Comparison of ENCODE assay signal across 19 mouse cellular contexts in the genomic region with DNA sequence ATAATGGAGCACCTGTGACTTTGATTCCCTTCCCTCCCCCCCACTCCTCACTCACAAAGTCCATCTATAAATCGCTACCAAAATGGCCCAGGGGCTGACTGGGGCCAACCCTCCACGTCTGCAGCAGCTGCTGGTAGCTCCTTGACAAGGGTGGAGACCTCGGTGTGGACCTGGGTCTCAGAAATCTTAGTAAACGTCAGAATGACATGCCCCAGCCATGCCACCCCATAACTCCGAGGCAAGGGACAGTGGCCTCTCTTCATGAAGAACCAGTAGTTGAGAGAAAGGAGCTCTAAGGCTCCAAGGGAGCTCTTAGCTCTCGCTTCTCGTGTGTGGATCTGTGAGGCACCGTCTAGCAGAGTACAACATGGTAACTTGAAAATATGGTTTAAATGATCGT.
DNase-seq lines count a peak whose midpoint lies in the region; ATAC-seq and TF ChIP-seq lines count a peak whose summit lies in the region.
"Had no signal": no experiment of that assay in that cellular context is flagged by ENCODE, and none has a peak within 500 bp of the region (broad histone marks: within the 10 kb centered on the region; RNA-seq: fewer than 3 reads in every experiment).

No protein-coding gene starts in this region.

- no peaks in the 10 kb centered on the region for H3K9me3 ChIP-seq in hindbrain, embryonic 10.5 days
- H3K9me3 ChIP-seq in hindbrain, embryonic 12.5 days (replicated peaks), result no peaks in the 10 kb centered on the region
- H3K9me3 ChIP-seq in embryonic facial prominence, embryonic 12.5 days, result no peaks in the 10 kb centered on the region
- no peaks in the 10 kb centered on the region for H3K9me3 ChIP-seq in embryonic facial prominence, embryonic 15.5 days (replicated peaks)
- H3K9me3 ChIP-seq: liver, embryonic 13.5 days; midbrain, embryonic 12.5 days; stomach, embryonic 15.5 days had no signal

- H3K4me3 ChIP-seq in hindbrain, embryonic 10.5 days, result no peak overlapping the region
- H3K4me3 ChIP-seq in hindbrain, embryonic 12.5 days, result no peak overlapping the region
- no peak overlapping the region for H3K4me3 ChIP-seq in embryonic facial prominence, embryonic 12.5 days
- H3K4me3 ChIP-seq in embryonic facial prominence, embryonic 15.5 days (replicated peaks), result no peak overlapping the region
- no peak overlapping the region for H3K4me3 ChIP-seq in myocyte
- H3K4me3 ChIP-seq: liver, embryonic 13.5 days; midbrain, embryonic 12.5 days; stomach, embryonic 15.5 days had no signal

- no peaks in the 10 kb centered on the region for H3K36me3 ChIP-seq in hindbrain, embryonic 10.5 days
- H3K36me3 ChIP-seq in hindbrain, embryonic 12.5 days, result no peaks in the 10 kb centered on the region
- no peaks in the 10 kb centered on the region for H3K36me3 ChIP-seq in embryonic facial prominence, embryonic 12.5 days
- H3K36me3 ChIP-seq in embryonic facial prominence, embryonic 15.5 days, result no peaks in the 10 kb centered on the region
- H3K36me3 ChIP-seq in myocyte (ENCODE audit: control insufficient read depth, insufficient read depth), result no peaks in the 10 kb centered on the region
- H3K36me3 ChIP-seq: liver, embryonic 13.5 days; midbrain, embryonic 12.5 days; stomach, embryonic 15.5 days had no signal

- no peaks in the 10 kb centered on the region for H3K79me2 ChIP-seq in myocyte (ENCODE audit: control insufficient read depth, insufficient read depth)

- 58% methylated on average over 9 of the region's 9 CpGs for WGBS in hindbrain, embryonic 10.5 days
- 58% methylated on average over 9 of the region's 9 CpGs for WGBS in hindbrain, embryonic 12.5 days
- 24% methylated on average over 9 of the region's 9 CpGs for WGBS in embryonic facial prominence, embryonic 12.5 days
- WGBS in embryonic facial prominence, embryonic 15.5 days, result 19% methylated on average over 9 of the region's 9 CpGs

- H3K4me1 ChIP-seq in hindbrain, embryonic 10.5 days (replicated peaks), result peaks cover 46% of the 10 kb centered on the region
- H3K4me1 ChIP-seq in hindbrain, embryonic 12.5 days, result peaks cover 22% of the 10 kb centered on the region
- peaks cover 23% of the 10 kb centered on the region for H3K4me1 ChIP-seq in embryonic facial prominence, embryonic 12.5 days
- peaks cover 22% of the 10 kb centered on the region for H3K4me1 ChIP-seq in embryonic facial prominence, embryonic 15.5 days
- H3K4me1 ChIP-seq: liver, embryonic 13.5 days had no signal

- no peak overlapping the region for H3K9ac ChIP-seq in hindbrain, embryonic 12.5 days
- H3K9ac ChIP-seq in embryonic facial prominence, embryonic 12.5 days, result no peak overlapping the region
- H3K9ac ChIP-seq in embryonic facial prominence, embryonic 15.5 days, result no peak overlapping the region
- H3K9ac ChIP-seq: liver, embryonic 13.5 days; midbrain, embryonic 12.5 days; stomach, embryonic 15.5 days had no signal

- DNase-seq in hindbrain, embryonic 10.5 days (ENCODE audit: low spot score), result peak; percentile 34
- DNase-seq in Muller cell, postnatal 12 days (ENCODE audit: inconsistent ontology term), result no peak
- no peak for DNase-seq in ovary, postnatal 10 days (ENCODE audit: low spot score)
- DNase-seq: adrenal gland, postnatal 14 days; cerebellum, postnatal 36 days; kidney, adult 2 months; left cerebral cortex, postnatal 4 days; liver, embryonic 13.5 days; lung, adult 2 months; lung, postnatal 14 days; thymus, postnatal 25 days had no signal

- H3K27ac ChIP-seq in hindbrain, embryonic 10.5 days, result peak overlapping the region; percentile 65
- H3K27ac ChIP-seq in hindbrain, embryonic 12.5 days, result no peak overlapping the region
- no peak overlapping the region for H3K27ac ChIP-seq in embryonic facial prominence, embryonic 12.5 days
- 0 out of 2 replicates have a peak overlapping the region, but pooled peaks have one; percentile 39 for H3K27ac ChIP-seq in embryonic facial prominence, embryonic 15.5 days (replicated peaks)
- H3K27ac ChIP-seq: kidney, postnatal 0 days; liver, embryonic 13.5 days; stomach, embryonic 15.5 days had no signal

- no peak overlapping the region for H3K4me2 ChIP-seq in hindbrain, embryonic 12.5 days (replicated peaks)
- 0 out of 2 replicates have a peak overlapping the region, but pooled peaks have one; percentile 9 for H3K4me2 ChIP-seq in embryonic facial prominence, embryonic 12.5 days (replicated peaks)
- H3K4me2 ChIP-seq in embryonic facial prominence, embryonic 15.5 days (replicated peaks), result peak overlapping the region; percentile 31; the same call in 1 of the 2 replicates
- H3K4me2 ChIP-seq in myocyte (ENCODE audit: low read depth), result peak overlapping the region; percentile 18
- H3K4me2 ChIP-seq: heart, embryonic 11.5 days; liver, embryonic 13.5 days; midbrain, embryonic 12.5 days; stomach, embryonic 15.5 days had no signal

- H3K27me3 ChIP-seq in hindbrain, embryonic 10.5 days (ENCODE audit: insufficient read depth, poor library complexity, severe bottlenecking), result 0 out of 2 replicates have a peak, but pooled peaks cover 16% of the 10 kb centered on the region
- no peaks in the 10 kb centered on the region for H3K27me3 ChIP-seq in hindbrain, embryonic 12.5 days
- peaks cover 11% of the 10 kb centered on the region; the same call in 1 of the 2 replicates for H3K27me3 ChIP-seq in embryonic facial prominence, embryonic 12.5 days
- H3K27me3 ChIP-seq in embryonic facial prominence, embryonic 15.5 days, result peaks cover 28% of the 10 kb centered on the region; the same call in 1 of the 2 replicates
- peaks cover 3% of the 10 kb centered on the region for H3K27me3 ChIP-seq in myocyte (ENCODE audit: control insufficient read depth, insufficient read depth, insufficient read length)
- H3K27me3 ChIP-seq: liver, embryonic 13.5 days; stomach, embryonic 15.5 days had no signal

- no peak overlapping the region for H3ac ChIP-seq in myocyte (ENCODE audit: control insufficient read depth, insufficient read length)

- no peak for ATAC-seq in hindbrain, embryonic 12.5 days (ENCODE audit: low FRiP score)
- no peak for ATAC-seq in embryonic facial prominence, embryonic 12.5 days (ENCODE audit: insufficient number of reproducible peaks, insufficient read depth, low FRiP score, low TSS enrichment)
- ATAC-seq in embryonic facial prominence, embryonic 15.5 days (ENCODE audit: insufficient number of reproducible peaks, low FRiP score, low TSS enrichment, low read depth), result no peak

- no peak for TF ChIP-seq POLR2A in myocyte (IDR thresholded peaks at IDR 0.05; ENCODE audit: insufficient read length, low read depth)

TF ChIP-seq in myocyte, 11 proteins besides CTCF, POLR2A, EP300 and RAD21:
- no peak for TF ChIP-seq POLR2AphosphoS2 (IDR thresholded peaks at IDR 0.05; ENCODE audit: insufficient read length, low read depth)

Comparison
In these comparisons a context has a peak if more than half of its experiments do, and no peak if none do; other contexts are left out.
1. H3K27ac ChIP-seq: peak in hindbrain, embryonic 10.5 days (single experiment) and embryonic facial prominence, embryonic 15.5 days (single experiment); none in hindbrain, embryonic 12.5 days (single experiment) and embryonic facial prominence, embryonic 12.5 days (single experiment).